Mouse (Mus musculus) A20 (cell line): Measurements from ENCODE around the gene Il13.

Source experiments
- DNase-seq: peaks from one replicate; pipeline ENCODE4 v3.0.0-alpha.2; 2011; ENCODE audit warnings: low read depth, low spot score

Il13 gene

GRCm38 (mm10) chr11:53632122-53632733 lies 2.3 kb downstream of the Il13 start:
- DNase-seq, result peak; percentile 45

- DNase-seq, result peak; percentile 79
Observed at GRCm38 (mm10) chr11:53627859-53628258, 6.6 kb downstream of the Il13 start.

- DNase-seq, result no peak
Observed at GRCm38 (mm10) chr11:53626802-53627373, 7.6 kb downstream of the Il13 start.

GRCm38 (mm10) chr11:53624124-53624523 lies 10.4 kb downstream of the Il13 start:
- DNase-seq, result no peak

- DNase-seq, result no peak
Observed at GRCm38 (mm10) chr11:53623573-53623972, 10.9 kb downstream of the Il13 start.

GRCm38 (mm10) chr11:53622440-53622806 lies 12.1 kb downstream of the Il13 start:
- no peak for DNase-seq

GRCm38 (mm10) chr11:53621582-53622439 lies 12.7 kb downstream of the Il13 start:
- DNase-seq, result no peak

GRCm38 (mm10) chr11:53620094-53620493 lies 14.4 kb downstream of the Il13 start:
- DNase-seq, result no peak

- no peak for DNase-seq
Observed at GRCm38 (mm10) chr11:53619428-53619827, 15.1 kb downstream of the Il13 start.

GRCm38 (mm10) chr11:53618619-53619198 lies 15.8 kb downstream of the Il13 start, which contains the start of gene Il4:
Il4 (minus strand) TSS chr11:53618669.
- no peak for DNase-seq

- no peak for DNase-seq
Observed at GRCm38 (mm10) chr11:53617562-53618109, 16.9 kb downstream of the Il13 start.

- DNase-seq, result peak; percentile 67
Observed at GRCm38 (mm10) chr11:53616748-53617558, 17.5 kb downstream of the Il13 start.

GRCm38 (mm10) chr11:53615575-53615974 lies 18.9 kb downstream of the Il13 start:
- DNase-seq, result no peak

- no peak for DNase-seq
Observed at GRCm38 (mm10) chr11:53615172-53615571, 19.3 kb downstream of the Il13 start.

GRCm38 (mm10) chr11:53609672-53610071 lies 24.8 kb downstream of the Il13 start:
- no peak for DNase-seq

- DNase-seq, result peak; percentile 71
Observed at GRCm38 (mm10) chr11:53609231-53609630, 25.3 kb downstream of the Il13 start.

GRCm38 (mm10) chr11:53605609-53606008 lies 28.9 kb downstream of the Il13 start:
- no peak for DNase-seq

GRCm38 (mm10) chr11:53604983-53605382 lies 29.5 kb downstream of the Il13 start:
- no peak for DNase-seq

- no peak for DNase-seq
Observed at GRCm38 (mm10) chr11:53591116-53591515, 43.4 kb downstream of the Il13 start.

- DNase-seq, result peak; percentile 86
Observed at GRCm38 (mm10) chr11:53590368-53590768, 44.1 kb downstream of the Il13 start.

GRCm38 (mm10) chr11:53588279-53588678 lies 46.2 kb downstream of the Il13 start:
- DNase-seq, result no peak
